Mouse (Mus musculus) bone marrow, adult 2 months (tissue): ENCODE results near the gene Tlcd1.

ENCODE experiments used
- CTCF ChIP-seq: fragments of 200-500 bp; IDR thresholded peaks from 2 replicates; pipeline ENCODE4 v1.5.1; 2011; ENCODE audit warnings: low read length, control low read depth; ENCODE audit not compliant: control insufficient read depth, insufficient read depth
- POLR2A ChIP-seq: fragments of 200-500 bp; IDR thresholded peaks from 2 replicates; pipeline ENCODE4 v1.6.1; 2011; ENCODE audit warnings: low read depth, mild to moderate bottlenecking, control low read depth, low read length, borderline replicate concordance; ENCODE audit not compliant: control insufficient read depth

GRCm38 (mm10) chr11:78166161-78166560 lies 10.3 kb upstream of the Tlcd1 start:
- no peak for TF ChIP-seq CTCF
- no peak for TF ChIP-seq POLR2A
